Mouse (Mus musculus): ENCODE data around the gene Qrich1.
A peak's percentile ranks its signal among the peaks of the same experiment; 100 is the strongest.

Qrich1 gene

DNA sequence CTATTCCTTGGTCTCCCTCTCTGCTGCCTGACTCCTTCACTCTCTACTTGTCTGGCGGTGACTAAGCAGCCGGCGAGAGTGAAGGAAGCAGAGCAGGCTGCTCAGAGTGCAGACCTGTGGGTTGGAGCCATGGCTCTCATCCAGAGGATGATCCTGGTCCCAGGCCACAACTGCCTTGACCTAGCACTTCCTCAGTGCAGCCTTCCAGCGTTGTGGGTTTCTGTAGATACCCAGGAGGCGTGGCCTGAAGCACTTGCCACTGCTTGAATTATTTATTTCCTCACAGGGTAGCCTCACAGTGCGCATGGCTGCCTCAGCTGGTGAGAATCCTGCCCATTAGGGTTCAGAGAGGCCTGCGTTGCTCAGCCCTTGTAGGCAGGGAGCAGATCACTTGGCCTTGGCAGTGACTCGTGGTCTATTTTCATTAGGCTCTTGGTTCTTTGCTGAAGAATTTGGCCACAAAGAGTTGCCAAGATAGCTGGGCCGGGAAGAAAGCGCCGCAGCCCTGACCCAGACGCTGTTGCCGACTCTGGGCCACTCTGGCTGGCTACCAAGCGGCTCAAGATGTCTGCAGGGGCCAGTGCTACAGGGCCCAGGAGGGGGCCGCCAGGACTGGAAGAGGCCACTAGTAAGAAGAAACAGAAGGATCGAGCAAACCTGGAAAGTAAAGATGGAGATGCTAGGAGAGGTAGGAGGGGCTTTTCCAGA, 24.4 kb upstream of the Qrich1 start:
- DNase-seq (ENCODE audit: low spot score): no peak

- no peak for DNase-seq (ENCODE audit: low spot score)
Observed at GRCm38 (mm10) chr9:108493246-108493645, 23.4 kb upstream of the Qrich1 start.

DNA sequence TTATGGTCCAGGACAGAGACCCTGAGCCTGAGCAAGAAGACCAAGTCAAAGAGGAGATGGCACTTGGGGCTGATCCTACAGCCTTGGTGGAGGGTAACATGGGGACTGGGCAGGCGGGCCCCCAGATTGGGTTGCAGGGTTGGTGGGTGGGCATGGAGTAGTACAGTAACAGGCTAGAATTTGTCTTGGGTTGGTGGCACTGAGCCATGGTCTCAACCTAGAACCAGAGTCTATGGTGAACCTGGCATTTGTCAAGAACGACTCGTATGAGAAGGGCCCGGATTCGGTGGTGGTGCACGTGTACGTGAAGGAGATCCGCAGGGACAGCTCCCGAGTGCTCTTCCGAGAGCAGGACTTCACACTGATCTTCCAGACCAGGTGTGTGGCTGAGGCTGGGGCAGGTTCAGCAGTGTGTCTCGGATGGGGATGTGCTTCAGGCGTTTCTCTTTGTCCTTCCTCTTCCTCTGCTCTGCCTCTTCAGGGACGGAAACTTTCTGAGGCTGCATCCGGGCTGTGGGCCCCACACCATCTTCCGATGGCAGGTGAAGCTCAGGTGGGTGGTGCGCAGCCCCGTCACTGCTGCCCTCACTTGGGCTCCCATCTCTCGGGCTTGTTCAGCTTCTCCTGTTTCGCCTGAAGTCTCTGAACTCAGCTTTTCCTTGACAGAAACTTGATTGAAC, 22.3 kb upstream of the Qrich1 start:
- no peak for DNase-seq (ENCODE audit: low spot score)

DNA sequence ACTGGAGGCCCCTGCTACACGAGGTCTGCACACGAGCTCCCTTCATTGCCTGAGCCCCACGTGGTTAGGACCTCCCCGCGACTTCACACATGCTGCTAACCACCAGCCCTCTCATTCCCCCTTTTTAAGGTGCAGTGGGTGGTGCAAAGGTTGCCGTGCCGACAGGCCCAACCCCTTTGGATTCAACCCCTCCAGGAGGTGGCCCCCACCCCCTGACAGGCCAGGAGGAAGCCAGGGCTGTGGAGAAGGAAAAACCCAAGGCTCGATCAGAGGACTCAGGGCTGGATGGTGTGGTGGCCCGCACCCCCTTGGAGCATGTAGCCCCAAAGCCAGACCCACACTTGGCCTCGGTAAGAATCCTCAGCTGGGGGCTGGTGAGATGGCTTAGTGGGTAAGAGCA, 21.7 kb upstream of the Qrich1 start:
- no peak for DNase-seq (ENCODE audit: low spot score)

DNA sequence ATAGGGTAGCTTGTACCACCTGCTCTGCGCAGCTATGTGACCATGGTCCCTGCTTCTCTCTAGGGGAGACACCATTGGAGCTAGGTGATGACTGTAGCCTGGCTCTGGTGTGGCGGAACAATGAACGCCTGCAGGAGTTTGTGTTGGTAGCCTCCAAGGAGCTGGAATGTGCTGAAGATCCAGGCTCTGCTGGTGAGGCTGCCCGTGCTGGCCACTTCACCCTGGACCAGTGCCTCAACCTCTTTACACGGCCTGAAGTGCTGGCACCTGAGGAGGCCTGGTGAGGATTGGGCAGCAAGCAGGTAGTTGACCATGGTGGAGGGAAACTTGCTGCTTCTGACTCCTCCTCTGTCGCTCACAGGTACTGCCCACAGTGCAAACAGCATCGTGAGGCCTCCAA, 17.4 kb upstream of the Qrich1 start:
- DNase-seq (ENCODE audit: low spot score): no peak

- no peak for DNase-seq (ENCODE audit: low spot score)
Observed at GRCm38 (mm10) chr9:108499943-108500342, 16.7 kb upstream of the Qrich1 start.

DNA sequence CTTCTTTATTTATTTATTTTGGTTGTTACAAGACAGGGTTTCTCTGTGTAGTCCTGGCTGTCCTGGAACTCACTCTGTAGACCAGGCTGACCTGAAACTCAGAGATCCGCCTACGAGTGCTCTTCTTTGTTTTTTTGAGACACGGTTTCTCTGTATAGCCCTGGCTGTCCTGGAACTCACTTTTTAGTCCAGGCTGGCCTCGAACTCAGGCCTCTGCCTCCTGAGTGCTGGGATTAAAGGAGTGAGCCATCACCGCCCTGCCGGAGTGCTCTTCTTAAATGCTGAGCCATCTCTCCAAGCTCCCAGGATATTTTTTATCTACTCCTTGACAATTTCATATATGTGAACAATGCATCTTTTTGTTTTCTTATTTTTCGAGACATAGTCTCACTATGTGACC, 9.7 kb upstream of the Qrich1 start:
- DNase-seq (ENCODE audit: low spot score): no peak

DNA sequence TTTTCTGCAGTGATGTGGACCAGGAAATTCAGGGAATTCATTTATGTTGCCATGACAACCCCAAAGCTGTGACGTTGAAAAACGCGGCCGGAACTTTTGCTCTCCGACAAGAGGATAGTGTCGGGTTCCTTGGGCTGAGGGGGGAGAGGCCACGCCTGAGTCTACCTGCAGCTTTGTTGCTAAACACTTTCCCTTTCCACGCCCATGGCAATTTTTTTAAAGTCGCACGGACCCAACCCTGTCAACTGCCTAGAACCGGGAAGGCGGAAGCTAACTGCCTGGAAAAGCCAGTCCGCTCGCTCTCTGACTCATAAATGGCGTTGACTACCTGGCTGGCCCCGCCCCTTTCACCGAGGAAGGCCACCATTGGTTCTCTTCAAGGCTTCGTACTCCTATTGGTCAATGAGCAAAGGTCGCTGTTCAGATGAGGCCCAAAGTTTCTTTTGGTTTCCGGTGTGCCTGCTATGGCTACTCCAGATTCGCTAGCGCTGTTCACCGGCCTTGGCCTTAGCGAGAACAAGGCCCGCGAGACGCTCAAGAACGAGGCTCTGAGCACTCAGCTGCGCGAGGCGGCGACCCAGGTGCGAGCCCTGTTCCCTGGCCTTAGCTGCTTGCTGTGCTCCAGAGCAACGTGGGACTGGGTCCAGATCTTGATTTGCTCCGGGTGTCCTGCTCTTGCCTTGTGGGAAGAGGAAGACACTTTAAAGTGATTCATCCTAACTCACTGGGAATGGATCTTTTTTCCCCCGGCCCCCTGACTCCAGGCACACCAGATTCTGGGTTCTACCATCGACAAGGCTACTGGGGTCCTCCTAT, 8.8 kb upstream of the Qrich1 start, which contains the start of gene Qars:
Qars (plus strand) TSS at position 88 of the 816 bp plus-strand sequence.
- DNase-seq (ENCODE audit: low spot score): peak; percentile 93

GRCm38 (mm10) chr9:108508776-108509175, 7.8 kb upstream of the Qrich1 start:
- DNase-seq (ENCODE audit: low spot score): no peak

GRCm38 (mm10) chr9:108517253-108517930, 786 bp downstream of the Qrich1 start:
- peak; percentile 78 for DNase-seq (ENCODE audit: low spot score)

DNA sequence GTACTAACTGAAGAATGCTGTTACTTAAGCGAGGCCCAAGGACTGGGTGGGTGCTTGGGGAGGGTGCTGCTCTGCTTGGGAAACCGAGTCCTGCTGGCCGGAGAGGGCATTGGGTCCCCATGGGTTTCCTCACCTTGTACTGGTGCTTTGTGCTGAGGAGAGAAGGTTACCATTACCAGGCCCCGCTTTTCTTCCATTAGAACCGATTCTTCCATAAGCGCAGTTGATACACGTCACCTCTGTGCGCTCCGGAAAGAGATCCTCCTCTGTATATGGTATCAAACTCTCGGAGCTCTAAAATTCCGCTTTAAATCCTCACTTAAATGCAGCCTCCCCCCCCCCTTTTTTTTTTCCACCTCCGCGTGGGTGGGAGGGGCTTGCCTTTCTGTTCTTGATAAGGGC, 1.3 kb downstream of the Qrich1 start:
- DNase-seq (ENCODE audit: low spot score): peak; percentile 70

DNA sequence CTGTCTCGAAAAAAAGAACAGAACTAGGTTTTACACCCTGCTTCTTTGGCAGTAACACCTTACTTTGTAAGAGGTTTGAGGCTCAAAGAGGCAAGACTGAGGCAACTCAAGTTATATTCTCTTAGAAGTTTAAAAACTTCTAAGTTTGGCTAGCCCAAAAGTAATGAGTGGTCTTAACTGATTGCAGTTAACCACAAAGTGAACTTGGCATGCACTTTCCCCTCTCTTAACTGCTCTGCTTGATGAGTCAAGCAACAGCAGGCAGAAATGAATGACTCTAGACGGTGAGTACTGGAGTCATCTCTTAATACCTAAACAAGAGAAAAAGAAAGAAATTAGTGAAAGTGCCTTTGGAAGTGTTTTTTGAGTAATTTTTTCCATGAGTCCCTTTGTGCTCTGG, 5.0 kb downstream of the Qrich1 start:
- no peak for DNase-seq (ENCODE audit: low spot score)

DNA sequence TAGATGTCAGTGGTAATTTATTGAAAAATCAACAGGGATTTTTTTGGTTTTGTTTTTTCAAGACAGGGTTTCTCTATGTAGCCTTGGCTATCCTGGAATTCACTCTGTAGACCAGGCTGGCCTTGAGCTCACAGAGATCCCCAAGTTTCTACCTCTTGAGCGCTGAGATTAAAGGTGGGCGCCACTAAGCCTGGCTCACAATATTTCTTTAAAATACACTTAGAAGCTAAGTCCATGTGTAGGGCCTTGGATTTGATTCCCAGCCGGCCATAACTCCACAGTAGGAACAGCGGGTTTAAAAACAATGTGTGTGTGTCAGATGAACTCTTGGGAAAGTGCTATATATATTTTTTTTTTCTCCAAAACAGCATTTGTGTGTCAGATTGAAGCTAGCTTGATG, 6.7 kb downstream of the Qrich1 start:
- DNase-seq (ENCODE audit: low spot score): no peak

DNA sequence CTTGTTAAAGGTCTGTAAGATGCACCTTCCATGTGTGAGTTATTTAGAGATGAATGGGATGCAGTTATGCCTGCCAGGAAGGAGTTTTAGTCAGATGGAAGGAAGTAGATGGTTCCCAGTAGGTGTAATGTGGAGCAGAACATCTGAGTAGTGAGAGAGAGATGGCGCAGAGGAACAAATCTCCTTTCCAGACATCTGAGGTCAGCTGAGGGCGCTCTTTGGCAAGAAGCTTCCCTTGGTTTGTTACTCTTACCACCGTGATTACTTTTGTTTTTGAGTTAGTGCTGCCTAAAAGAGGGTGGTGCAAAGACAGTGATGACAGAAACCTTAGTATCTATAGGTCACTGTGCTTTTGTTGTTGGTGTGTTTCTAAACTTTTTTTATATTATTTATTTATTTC, 8.8 kb downstream of the Qrich1 start:
- no peak for DNase-seq (ENCODE audit: low spot score)

DNA sequence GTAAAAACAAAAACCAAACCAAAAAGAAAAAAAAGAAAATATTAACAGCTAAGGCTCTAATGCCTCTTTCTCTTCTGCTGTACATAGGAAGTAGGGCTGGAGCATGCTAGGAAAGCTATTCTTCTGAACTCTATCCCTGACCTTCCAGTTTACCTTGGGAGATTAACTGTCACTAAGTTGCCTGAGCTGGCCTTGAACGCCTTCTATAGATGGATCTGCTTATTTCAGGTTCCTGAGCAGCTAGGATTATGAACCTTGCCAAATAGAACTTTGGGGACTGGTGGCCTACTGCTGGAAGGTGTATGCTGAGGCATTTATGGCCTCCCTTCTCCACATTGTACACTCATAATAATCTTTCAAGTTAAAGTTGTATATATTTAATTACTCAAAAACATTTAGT, 14.3 kb downstream of the Qrich1 start:
- no peak for DNase-seq (ENCODE audit: low spot score)

DNA sequence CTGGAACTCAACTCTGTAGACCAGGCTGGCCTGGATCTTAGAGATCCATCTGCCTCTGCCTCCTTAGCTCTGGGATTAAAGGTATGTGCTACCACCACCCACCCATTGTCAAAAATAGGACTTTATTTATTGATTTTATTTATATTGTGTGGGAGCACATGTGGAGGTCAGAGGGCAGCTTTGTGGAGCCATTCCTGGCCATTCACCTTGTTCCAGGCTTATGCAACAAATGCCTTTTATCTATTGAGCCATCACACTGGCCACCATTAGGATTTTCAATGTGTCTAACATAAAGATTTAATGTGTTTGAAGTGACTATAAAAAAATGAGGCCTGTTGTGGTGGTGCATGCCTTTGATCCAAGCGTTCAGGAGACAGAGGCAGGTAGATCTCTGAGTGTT, 14.9 kb downstream of the Qrich1 start:
- no peak for DNase-seq (ENCODE audit: low spot score)

GRCm38 (mm10) chr9:108540846-108541245, 24.2 kb downstream of the Qrich1 start:
- peak; percentile 34 for DNase-seq (ENCODE audit: low spot score)

DNA sequence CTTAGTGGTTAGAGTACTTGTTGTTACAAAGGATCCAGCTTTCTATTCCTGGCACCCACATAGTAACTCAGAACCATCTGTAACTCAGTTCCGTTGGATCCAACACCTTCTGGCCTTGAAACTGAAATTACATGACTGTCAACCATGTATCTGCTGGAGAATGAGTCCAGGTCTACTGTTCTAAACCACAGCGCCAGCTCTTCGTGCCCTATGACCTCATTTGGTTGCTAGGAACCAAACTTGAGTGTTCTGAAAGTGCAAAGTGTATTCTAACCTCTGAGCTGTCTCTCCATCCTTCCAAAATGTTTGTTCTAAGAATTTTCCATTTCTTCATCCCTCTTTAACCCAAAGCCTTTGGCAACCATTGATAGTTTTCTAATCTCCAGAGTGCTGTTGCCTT, 29.4 kb downstream of the Qrich1 start:
- DNase-seq (ENCODE audit: low spot score): no peak

DNA sequence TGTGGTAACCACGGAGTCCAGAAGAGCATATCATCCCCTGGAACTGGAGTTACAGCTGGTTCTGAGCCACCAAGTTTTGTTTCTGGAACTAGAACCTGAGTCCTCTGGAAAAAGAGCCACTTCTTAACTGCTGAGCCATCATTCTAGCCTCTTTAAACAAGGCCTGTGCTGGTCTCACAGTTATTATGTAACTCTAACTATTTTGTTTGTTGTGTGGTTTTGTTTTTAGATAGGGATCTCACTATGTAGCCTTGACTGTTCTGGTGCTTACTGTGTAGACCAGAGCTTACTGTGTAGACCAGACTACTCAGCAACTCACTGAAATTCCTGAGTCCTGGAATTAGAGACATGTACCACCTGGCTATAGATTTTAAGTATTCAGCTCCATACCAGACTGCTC, 30.3 kb downstream of the Qrich1 start:
- DNase-seq (ENCODE audit: low spot score): no peak

- DNase-seq (ENCODE audit: low spot score): no peak
Observed at GRCm38 (mm10) chr9:108559169-108559568, 42.6 kb downstream of the Qrich1 start.

DNA sequence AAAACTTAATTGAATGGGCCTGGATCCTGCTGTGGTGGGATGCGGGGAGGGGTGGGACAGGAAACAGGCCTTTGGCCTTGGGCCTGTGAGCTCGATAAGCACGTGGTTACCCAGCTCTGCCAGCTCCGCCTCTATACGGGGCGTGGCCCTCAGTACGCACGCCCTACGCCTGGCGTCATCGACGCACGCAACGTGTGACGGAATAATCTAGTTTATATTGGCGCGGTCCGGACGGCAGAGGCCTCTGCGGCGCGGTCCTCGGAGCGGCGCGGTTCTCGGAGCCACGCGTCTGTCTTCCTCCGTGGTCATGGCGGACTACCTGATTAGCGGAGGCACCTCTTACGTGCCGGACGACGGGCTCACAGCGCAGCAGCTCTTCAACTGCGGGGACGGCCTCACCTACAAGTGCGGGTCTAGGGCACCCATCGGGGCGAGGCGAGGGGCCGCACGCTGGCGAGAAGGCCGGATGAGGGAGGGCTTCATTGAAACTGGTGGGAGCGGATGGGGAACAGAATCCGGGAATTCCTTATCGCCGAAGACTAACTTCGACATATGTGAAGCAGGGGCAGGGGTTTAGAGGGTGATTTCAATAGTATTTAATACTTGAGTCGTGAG, 43.7 kb downstream of the Qrich1 start, which contains the start of gene Impdh2:
Impdh2 (plus strand) TSS at position 60 of the 615 bp plus-strand sequence.
- DNase-seq (ENCODE audit: low spot score): peak; percentile 97

DNA sequence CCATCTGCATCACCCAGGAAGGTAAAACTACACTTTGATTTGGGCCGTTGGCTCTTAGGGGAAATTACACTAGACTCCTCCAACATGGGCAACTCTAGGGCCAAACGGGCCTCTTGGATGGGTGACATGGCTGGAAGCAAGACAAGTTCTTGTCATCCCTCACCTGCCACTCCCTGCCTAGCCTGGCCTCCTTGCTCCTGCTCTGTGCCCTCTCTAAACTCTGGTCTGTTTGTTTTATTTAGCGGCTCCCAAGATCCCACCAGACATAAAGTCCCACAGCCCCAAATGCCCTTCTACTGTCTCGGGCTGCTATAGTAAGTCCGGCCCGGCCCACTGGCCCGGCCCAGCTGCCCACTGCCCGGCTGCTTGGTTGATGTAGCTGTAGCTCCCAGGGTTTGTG, 47.1 kb downstream of the Qrich1 start:
- DNase-seq (ENCODE audit: low spot score): no peak

All from T-cell, adult 2 months (primary cell).